Mouse (Mus musculus): ENCODE measurements around the gene Hist1h2ba. TPM values are rescaled to one million over a fixed set of nuclear protein-coding genes. Genes with fewer than 3 reads are reported as not detected.

Gene Hist1h2ba
- polyA plus RNA-seq, 1 experiment from 2014 or later = not detected

DNA sequence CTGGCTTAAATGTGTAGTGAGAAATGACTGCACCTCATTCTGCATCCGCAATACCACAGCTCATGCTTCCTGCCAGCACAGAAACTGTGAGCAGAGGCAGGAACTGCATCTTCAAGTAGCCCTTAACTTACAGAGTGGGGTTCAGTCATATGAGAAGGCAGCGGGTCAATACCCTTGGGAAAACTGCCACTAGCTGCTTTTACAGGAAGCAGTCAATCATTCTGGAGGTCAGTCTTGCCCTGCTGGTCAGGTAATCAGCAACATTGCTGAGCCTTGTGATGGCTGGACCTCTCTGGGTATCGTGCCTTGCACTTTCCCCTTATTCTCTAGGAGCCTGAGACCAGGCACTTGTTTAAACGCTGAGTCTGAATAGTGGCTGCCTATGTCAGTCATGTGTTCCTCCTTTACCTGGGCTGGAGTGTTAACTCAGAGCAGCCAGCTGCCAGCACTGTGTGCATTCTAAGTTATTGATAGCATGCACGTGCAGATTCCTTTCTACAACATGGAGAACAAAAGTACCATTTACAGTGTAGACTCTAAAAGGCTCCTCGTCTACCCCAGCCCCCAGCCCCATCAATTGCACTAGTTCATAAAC, 44.8 kb downstream of the Hist1h2ba start:
- ATAC-seq (replicated peaks; ENCODE audit: low FRiP score, low read depth) (peak; percentile 82), DNase-seq (ENCODE audit: low spot score) (no peak)
- Histone ChIP-seq H3K4me3 (replicated peaks; ENCODE audit: low read depth, low read length) (no peak overlapping the region), H3K27me3 (ENCODE audit: insufficient read depth, low read length) (no peaks in the 10 kb centered on the region), H3K4me2 (ENCODE audit: low read length) (no peak overlapping the region), H3K27ac (no peak overlapping the region), H3K9ac (ENCODE audit: low read depth, low read length) (no peak overlapping the region), H3K9me3 (replicated peaks; ENCODE audit: low read length) (no peaks in the 10 kb centered on the region), H3K36me3 (ENCODE audit: insufficient read depth, low read length) (no peaks in the 10 kb centered on the region), H3K4me1 (replicated peaks; ENCODE audit: insufficient read depth, low read length) (no peaks in the 10 kb centered on the region)
- no peak for TF ChIP-seq CTCF (IDR thresholded peaks at IDR 0.05; ENCODE audit: low read depth)
- 34% methylated on average over 6 of the region's 6 CpGs for WGBS

DNA sequence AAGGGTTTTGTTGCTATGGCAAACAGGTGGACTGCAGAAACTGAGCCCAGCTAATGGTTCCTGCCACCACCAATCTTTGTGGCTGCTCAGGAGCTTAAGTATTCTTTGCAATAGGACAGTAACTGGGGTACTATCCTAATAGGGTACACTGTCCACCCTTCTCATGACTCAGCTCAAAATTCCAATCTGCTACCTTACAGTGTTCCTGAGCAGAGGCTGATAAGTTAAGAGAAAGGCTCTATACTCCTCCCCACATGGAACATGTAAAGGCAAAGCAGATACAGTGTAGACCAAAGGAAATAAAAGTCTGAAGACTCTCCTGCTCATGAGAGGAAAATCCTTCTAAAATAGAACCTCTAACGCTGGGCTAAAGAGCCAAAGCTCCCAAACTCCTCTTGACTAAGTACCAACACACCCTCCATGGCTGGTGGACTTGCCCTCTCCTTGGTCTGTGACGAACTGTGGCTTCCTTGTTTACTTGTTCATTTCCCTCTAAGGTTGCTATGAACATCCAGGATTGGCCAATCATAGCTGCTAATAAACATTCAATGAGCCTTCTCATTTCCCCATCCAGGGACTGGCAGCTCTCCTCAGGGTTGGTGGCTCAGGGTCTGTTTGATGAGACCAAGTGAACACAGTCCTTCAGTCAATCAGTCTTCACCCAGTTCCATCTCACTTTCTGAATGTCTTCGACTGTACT, 46.8 kb downstream of the Hist1h2ba start:
- H3K9me3 ChIP-seq (replicated peaks; ENCODE audit: low read length) = no peaks in the 10 kb centered on the region
- H3K27me3 ChIP-seq (ENCODE audit: insufficient read depth, low read length) = no peaks in the 10 kb centered on the region
- 81% methylated on average over 3 of the region's 3 CpGs for WGBS
- no peak overlapping the region for H3K9ac ChIP-seq (ENCODE audit: low read depth, low read length)
- no peak overlapping the region for H3K4me3 ChIP-seq (replicated peaks; ENCODE audit: low read depth, low read length)
- no peak overlapping the region for H3K27ac ChIP-seq
- ATAC-seq (replicated peaks; ENCODE audit: low FRiP score, low read depth) = no peak
- no peak overlapping the region for H3K4me2 ChIP-seq (ENCODE audit: low read length)
- H3K36me3 ChIP-seq (ENCODE audit: insufficient read depth, low read length) = no peaks in the 10 kb centered on the region
- TF ChIP-seq CTCF (IDR thresholded peaks at IDR 0.05; ENCODE audit: low read depth) = no peak
- DNase-seq (ENCODE audit: low spot score) = no peak
- H3K4me1 ChIP-seq (replicated peaks; ENCODE audit: insufficient read depth, low read length) = no peaks in the 10 kb centered on the region

DNA sequence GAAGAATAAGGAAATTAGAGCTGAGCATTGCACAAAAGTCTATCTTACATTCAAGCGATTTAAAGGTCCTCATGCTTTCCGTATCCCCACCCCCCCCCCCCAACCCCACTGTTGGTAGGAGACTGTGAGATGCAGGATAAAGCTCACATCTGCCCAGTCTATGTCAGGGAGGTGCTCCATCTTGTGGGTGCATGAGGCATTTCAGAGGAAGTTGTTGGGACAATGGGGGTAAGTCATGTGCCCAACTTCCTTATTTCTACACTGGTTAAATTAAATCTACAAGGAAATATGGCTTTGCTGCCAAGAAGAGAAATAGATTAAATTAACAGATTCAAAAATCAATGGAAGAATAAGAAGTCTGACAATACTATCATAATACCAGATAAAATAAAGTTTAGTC, 48.4 kb downstream of the Hist1h2ba start:
- Histone ChIP-seq H3K9me3 (replicated peaks; ENCODE audit: low read length) (no peaks in the 10 kb centered on the region), H3K4me3 (replicated peaks; ENCODE audit: low read depth, low read length) (no peak overlapping the region), H3K27me3 (ENCODE audit: insufficient read depth, low read length) (no peaks in the 10 kb centered on the region), H3K4me1 (replicated peaks; ENCODE audit: insufficient read depth, low read length) (no peaks in the 10 kb centered on the region), H3K36me3 (ENCODE audit: insufficient read depth, low read length) (no peaks in the 10 kb centered on the region), H3K9ac (ENCODE audit: low read depth, low read length) (no peak overlapping the region), H3K27ac (no peak overlapping the region), H3K4me2 (ENCODE audit: low read length) (no peak overlapping the region)
- peak; percentile 63 for TF ChIP-seq CTCF (IDR thresholded peaks at IDR 0.05; ENCODE audit: low read depth)
- ATAC-seq (replicated peaks; ENCODE audit: low FRiP score, low read depth) (no peak), DNase-seq (ENCODE audit: low spot score) (peak; percentile 54)
- WGBS = 39% methylated on average over 2 of the region's 2 CpGs

Small RNA genes within 50 kb of the gene (microRNA-seq; reads per million reads assigned to microRNA genes)
- gene Gm44344 = not detected

Other genes with a start within 250 kb of the Hist1h2ba start
- 132 and 139 TPM in 2 replicates for gene Hist1h2bc, start 250.0 kb downstream of the Hist1h2ba start, polyA plus RNA-seq (2015; fragmentation: Nextera tagmentation; extraction: Ambion mirVana)
- not detected in 2 replicates for gene Hist1h1t, start 238.3 kb downstream of the Hist1h2ba start, polyA plus RNA-seq (2015; fragmentation: Nextera tagmentation; extraction: Ambion mirVana)
- gene Hist1h4c, start 235.7 kb downstream of the Hist1h2ba start, polyA plus RNA-seq (2015; fragmentation: Nextera tagmentation; extraction: Ambion mirVana) = 5.2 and 7.4 TPM in 2 replicates
- gene Hfe, start 223.3 kb downstream of the Hist1h2ba start, polyA plus RNA-seq (2015; fragmentation: Nextera tagmentation; extraction: Ambion mirVana) = 16.8 and 18.0 TPM in 2 replicates
- gene Hist1h1c, start 195.3 kb downstream of the Hist1h2ba start, polyA plus RNA-seq (2015; fragmentation: Nextera tagmentation; extraction: Ambion mirVana) = 33.9 and 41.0 TPM in 2 replicates
- gene Hist1h3c, start 188.6 kb downstream of the Hist1h2ba start, polyA plus RNA-seq (2015; fragmentation: Nextera tagmentation; extraction: Ambion mirVana) = 6.0 and 7.0 TPM in 2 replicates
- 2.1 and 2.2 TPM in 2 replicates for gene Hist1h2bb, start 187.4 kb downstream of the Hist1h2ba start, polyA plus RNA-seq (2015; fragmentation: Nextera tagmentation; extraction: Ambion mirVana)
- gene Hist1h2ab, start 183.0 kb downstream of the Hist1h2ba start, polyA plus RNA-seq (2015; fragmentation: Nextera tagmentation; extraction: Ambion mirVana) = 21.7 and 26.6 TPM in 2 replicates
- gene Hist1h3b, start 181.9 kb downstream of the Hist1h2ba start, polyA plus RNA-seq (2015; fragmentation: Nextera tagmentation; extraction: Ambion mirVana) = 5.9 and 8.7 TPM in 2 replicates
- gene Hist1h4b, start 177.1 kb downstream of the Hist1h2ba start, polyA plus RNA-seq (2015; fragmentation: Nextera tagmentation; extraction: Ambion mirVana) = 4.4 and 5.6 TPM in 2 replicates
- gene Hist1h4a, start 172.9 kb downstream of the Hist1h2ba start, polyA plus RNA-seq (2015; fragmentation: Nextera tagmentation; extraction: Ambion mirVana) = not detected in 2 replicates
- gene Hist1h3a, start 171.8 kb downstream of the Hist1h2ba start, polyA plus RNA-seq (2015; fragmentation: Nextera tagmentation; extraction: Ambion mirVana) = 5.2 and 6.7 TPM in 2 replicates
- 1.3 and 1.8 TPM in 2 replicates for gene Hist1h1a, start 170.5 kb downstream of the Hist1h2ba start, polyA plus RNA-seq (2015; fragmentation: Nextera tagmentation; extraction: Ambion mirVana)
- 0.06 TPM in 1 of 2 replicates, not detected in the other for gene Trim38, start 164.2 kb downstream of the Hist1h2ba start, polyA plus RNA-seq (2015; fragmentation: Nextera tagmentation; extraction: Ambion mirVana)
- 0.96 TPM in 2 replicates for gene Slc17a2, start 127.2 kb downstream of the Hist1h2ba start, polyA plus RNA-seq (2015; fragmentation: Nextera tagmentation; extraction: Ambion mirVana)
- 14.2 and 17.4 TPM in 2 replicates for gene Slc17a3, start 94.7 kb downstream of the Hist1h2ba start, polyA plus RNA-seq (2015; fragmentation: Nextera tagmentation; extraction: Ambion mirVana)
- 79.1 and 84.5 TPM in 2 replicates for gene Slc17a1, start 66.4 kb downstream of the Hist1h2ba start, polyA plus RNA-seq (2015; fragmentation: Nextera tagmentation; extraction: Ambion mirVana)
- 3.6 and 4.3 TPM in 2 replicates for gene Slc17a4, start 19.1 kb downstream of the Hist1h2ba start, polyA plus RNA-seq (2015; fragmentation: Nextera tagmentation; extraction: Ambion mirVana)
- gene Hist1h2aa, start 306 bp upstream of the Hist1h2ba start, polyA plus RNA-seq (2015; fragmentation: Nextera tagmentation; extraction: Ambion mirVana) = not detected in 2 replicates
- gene Scgn, start 57.1 kb upstream of the Hist1h2ba start, polyA plus RNA-seq (2015; fragmentation: Nextera tagmentation; extraction: Ambion mirVana) = 0.37 and 1.2 TPM in 2 replicates